Mouse (Mus musculus) common myeloid progenitor, adult 5-6 weeks (primary cell): ENCODE results near the gene Zar1l. TPM values are rescaled to one million over a fixed set of nuclear protein-coding genes. Genes with fewer than 3 reads are reported as not detected.
"Not testable (repeated sequence)": the region's sequence is repeated elsewhere in the genome, so short reads cannot be mapped to it uniquely, and the experiment has no call there.

Experiments used
- ATAC-seq: replicated peaks from 2 replicates; pipeline ENCODE4 v1.8.0; 2016; ENCODE audit warnings: low read depth, mild to moderate bottlenecking, moderate TSS enrichment, inconsistent platforms; ENCODE audit not compliant: poor library complexity, severe bottlenecking
- total RNA-seq: library from RNA; stranded (forward); fragments of 200-1000, 187-1606 nt; gene quantifications from 2 replicates; pipeline ENCODE4 v1.2.3, GENCODE M21; 2017

Gene Zar1l
- not detected in 2 replicates for total RNA-seq

DNA sequence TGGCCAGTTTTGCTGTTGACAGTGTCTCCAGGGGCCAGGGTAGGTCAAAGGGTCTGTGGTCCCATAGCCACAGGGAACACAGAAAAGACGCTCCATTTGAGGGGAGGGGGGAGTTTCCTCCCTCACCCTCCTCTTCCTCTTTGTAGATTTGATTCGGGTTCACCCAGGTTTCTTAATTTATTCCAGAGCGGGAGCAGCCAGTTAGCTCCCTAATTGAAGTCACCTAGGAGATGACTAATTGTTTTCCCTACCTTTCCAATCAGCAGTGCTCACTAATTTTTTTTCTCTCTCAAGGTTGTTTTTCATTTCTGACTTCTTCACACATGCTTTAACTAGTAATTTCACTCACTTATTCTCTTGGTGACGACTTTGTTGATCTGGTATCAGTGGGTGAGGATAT, at the start of gene Zar1l:
TSS of gene Zar1l (minus strand) at position 101 of the 400 bp plus-strand sequence.
- no peak for ATAC-seq

- no peak for ATAC-seq
These were observed 49.0 kb upstream of the Zar1l start for GRCm38 (mm10) chr5:150566971-150567370.

DNA sequence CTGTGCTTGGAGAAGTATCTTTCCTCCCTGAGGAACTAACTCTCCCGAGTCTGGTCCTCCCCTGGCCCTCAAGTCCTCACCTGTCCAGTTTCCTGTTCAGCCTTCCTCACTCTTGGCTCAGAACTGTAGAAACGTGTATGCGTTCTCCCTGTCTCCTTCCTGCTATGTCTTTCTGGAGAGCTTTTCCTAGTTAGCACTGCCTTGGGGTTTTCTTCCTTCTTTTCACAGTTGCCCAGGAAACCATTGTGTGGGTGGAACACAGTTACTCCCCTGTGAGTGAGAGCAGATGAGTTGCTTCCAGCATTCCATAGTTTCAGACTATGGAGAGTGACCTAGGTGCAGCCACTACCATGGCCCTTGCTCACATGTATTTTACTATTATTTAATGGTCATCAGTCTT, 48.3 kb upstream of the Zar1l start:
- no peak for ATAC-seq

GRCm38 (mm10) chr5:150564426-150564825, 46.5 kb upstream of the Zar1l start:
- ATAC-seq = no peak

- ATAC-seq = no peak
These were observed 43.8 kb upstream of the Zar1l start for GRCm38 (mm10) chr5:150561783-150562182.

DNA sequence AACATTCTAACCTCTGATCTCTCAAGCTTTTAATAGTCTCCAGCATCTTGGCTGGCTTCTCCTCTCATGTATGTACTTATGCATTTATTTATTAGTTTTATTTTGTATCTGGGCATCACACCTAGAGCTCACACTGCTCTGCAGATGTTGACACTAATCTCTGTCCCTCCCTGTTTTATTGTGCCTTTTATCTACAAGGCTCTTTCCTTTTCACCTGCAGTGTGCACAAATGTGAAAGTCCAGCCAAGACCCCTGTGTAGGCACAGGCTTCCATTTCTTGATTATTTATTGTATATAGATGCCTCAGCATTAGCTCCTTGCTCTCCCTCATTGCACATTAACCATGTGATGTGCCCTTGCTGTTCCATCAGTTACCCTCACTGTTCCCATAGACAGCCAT, 43.4 kb upstream of the Zar1l start:
- no peak for ATAC-seq

- ATAC-seq = no peak
These were observed 42.9 kb upstream of the Zar1l start for GRCm38 (mm10) chr5:150560851-150561250.

DNA sequence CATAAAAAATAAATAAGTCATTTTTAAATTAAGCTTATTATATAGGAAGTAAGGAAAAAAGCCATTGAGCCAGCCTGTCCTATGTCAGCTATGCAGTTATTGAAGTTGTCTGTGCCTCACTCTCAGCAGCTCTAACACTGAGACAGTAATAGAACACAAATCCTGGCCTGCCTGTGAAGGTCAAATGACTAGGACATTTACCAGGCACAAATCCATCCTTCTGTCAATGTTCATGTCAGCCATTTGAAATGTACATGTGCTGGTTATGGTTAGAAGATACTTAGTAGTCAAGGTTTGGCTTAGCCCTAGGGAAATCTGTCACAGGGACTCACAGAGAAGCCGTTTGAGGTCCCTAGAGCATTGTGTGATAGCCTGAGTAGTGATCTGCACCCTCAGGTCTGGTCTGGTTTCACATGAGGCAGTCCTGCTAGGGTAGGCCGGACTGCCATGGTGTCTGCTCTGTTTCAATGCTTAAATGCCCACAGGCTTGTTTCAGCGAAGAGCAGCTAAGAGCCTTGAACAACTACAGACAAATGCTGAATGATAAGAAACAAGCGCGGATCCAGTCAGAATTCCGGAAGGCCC, 41.6 kb upstream of the Zar1l start:
- no peak for ATAC-seq

GRCm38 (mm10) chr5:150551637-150552036, 33.7 kb upstream of the Zar1l start:
- ATAC-seq = no peak

DNA sequence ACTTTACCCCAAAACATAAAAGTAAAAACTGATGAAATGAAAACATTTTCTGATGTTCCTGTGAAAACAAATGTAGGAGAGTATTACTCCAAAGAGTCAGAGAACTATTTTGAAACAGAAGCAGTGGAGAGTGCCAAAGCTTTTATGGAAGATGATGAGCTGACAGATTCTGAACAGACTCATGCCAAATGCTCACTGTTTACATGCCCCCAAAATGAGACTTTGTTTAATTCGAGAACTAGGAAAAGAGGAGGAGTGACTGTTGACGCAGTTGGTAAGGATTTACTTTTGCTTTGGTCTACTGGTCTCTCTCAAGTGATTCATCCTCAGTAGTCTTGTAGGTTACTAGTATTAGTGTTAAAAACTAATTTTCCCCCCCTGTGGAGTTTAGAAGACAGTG, 25.2 kb upstream of the Zar1l start:
- no peak for ATAC-seq

DNA sequence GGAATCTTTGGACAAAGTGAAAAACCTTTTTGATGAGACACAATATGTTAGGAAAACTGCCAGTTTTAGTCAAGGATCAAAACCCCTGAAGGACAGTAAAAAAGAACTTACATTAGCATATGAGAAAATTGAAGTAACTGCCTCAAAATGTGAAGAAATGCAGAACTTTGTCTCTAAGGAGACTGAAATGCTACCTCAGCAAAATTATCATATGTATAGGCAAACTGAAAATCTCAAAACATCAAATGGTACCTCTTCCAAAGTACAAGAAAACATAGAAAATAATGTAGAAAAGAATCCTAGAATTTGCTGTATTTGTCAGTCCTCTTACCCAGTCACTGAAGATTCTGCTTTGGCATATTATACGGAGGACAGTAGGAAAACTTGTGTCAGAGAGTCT, 23.3 kb upstream of the Zar1l start:
- no peak for ATAC-seq

- no peak for ATAC-seq
These were observed 7.3 kb upstream of the Zar1l start for GRCm38 (mm10) chr5:150525239-150525638.

GRCm38 (mm10) chr5:150522867-150523234, 4.9 kb upstream of the Zar1l start:
- ATAC-seq = no peak

GRCm38 (mm10) chr5:150521937-150522866, 4.2 kb upstream of the Zar1l start, which contains the start of gene Brca2:
Gene Brca2, plus strand, starts transcription at chr5:150522630.
- peak; percentile 98 for ATAC-seq

GRCm38 (mm10) chr5:150519551-150519950, 1.6 kb upstream of the Zar1l start:
- peak; percentile 59 for ATAC-seq

DNA sequence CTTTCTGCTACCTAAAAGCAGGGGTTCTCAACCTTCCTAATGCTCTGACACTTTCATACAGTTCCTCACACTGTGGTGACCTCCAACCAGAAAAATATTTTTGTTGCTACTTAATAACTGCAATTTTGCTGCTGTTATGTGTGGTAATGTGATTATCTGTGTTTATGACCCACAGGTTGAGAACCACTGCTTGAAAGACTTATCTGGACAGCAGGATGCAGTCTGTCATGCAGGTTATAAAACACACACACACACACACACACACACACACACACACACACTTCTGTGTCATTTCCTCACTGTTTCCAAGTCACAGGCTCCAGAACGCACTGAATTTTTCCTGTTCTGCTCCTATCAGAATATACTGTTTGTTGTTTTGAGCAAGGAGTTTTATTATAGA, 3.9 kb downstream of the Zar1l start:
- 0 out of 2 replicates have a peak, but pooled peaks have one; percentile 36 for ATAC-seq

GRCm38 (mm10) chr5:150513264-150513663, 4.7 kb downstream of the Zar1l start:
- ATAC-seq = no peak

GRCm38 (mm10) chr5:150510451-150511225, 7.3 kb downstream of the Zar1l start:
- ATAC-seq = no peak

DNA sequence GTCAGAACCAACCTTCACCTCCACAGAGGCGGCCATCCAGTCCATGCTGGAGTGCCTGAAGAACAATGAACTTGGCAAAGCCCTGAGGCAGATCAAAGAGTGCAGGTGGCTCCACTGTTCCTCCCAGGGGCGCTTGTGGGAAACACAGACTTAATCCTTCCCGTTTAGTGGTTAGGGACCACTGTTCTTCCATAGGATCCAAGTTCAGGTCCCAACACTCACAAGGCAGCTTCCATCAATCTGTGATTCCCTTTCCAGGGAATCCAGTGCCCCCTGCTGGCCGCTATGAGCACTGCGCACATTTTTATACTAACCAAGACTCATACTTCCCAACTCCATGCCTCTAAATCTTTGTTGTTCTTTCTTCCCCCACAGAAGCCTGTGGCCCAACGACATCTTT, 22.2 kb downstream of the Zar1l start:
- peak; percentile 66 for ATAC-seq

- ATAC-seq = not testable (repeated sequence)
These were observed 26.3 kb downstream of the Zar1l start for GRCm38 (mm10) chr5:150491573-150492173.
